Mouse (Mus musculus): Measurements from ENCODE around the gene Mrpl41.

- TF ChIP-seq POLR2A (IDR thresholded peaks at IDR 0.05; ENCODE audit: borderline replicate concordance, insufficient read depth, low read length) (no peak), CTCF (IDR thresholded peaks at IDR 0.05; ENCODE audit: borderline replicate concordance, insufficient read depth, low read depth, low read length) (no peak)
These were observed 22.3 kb downstream of the Mrpl41 start for GRCm38 (mm10) chr2:24952537-24953055.
